Mouse (Mus musculus): ENCODE results near the gene Sun1. TPM values are rescaled to one million over a fixed set of nuclear protein-coding genes. Genes with fewer than 3 reads are reported as not detected.
A peak's percentile ranks its signal among the peaks of the same experiment; 100 is the strongest.

The Sun1 gene
- polyA plus RNA-seq, 1 experiment from 2014 or later, result 62.8 TPM

GRCm38 (mm10) chr5:139183131-139183530 is 17.3 kb upstream of the Sun1 start:
- Histone ChIP-seq H3K4me2 (replicated peaks; ENCODE audit: low read depth, low read length) (no peak overlapping the region), H3K9me3 (ENCODE audit: low read length) (no peaks in the 10 kb centered on the region), H3K4me1 (ENCODE audit: insufficient read depth, low read length) (no peaks in the 10 kb centered on the region), H3K27ac (ENCODE audit: low read length) (no peak overlapping the region), H3K27me3 (ENCODE audit: insufficient read depth, low read length) (no peaks in the 10 kb centered on the region), H3K9ac (replicated peaks; ENCODE audit: low read length) (no peak overlapping the region), H3K4me3 (ENCODE audit: low read length) (no peak overlapping the region), H3K36me3 (ENCODE audit: insufficient read depth, low read length) (peaks cover 48% of the 10 kb centered on the region)
- 80% methylated on average over 2 of the region's 2 CpGs for WGBS
- no peak for ATAC-seq (ENCODE audit: low FRiP score, low TSS enrichment)

GRCm38 (mm10) chr5:139183601-139184000 is 16.8 kb upstream of the Sun1 start:
- no peak overlapping the region for H3K4me2 ChIP-seq (replicated peaks; ENCODE audit: low read depth, low read length)
- no peak overlapping the region for H3K27ac ChIP-seq (ENCODE audit: low read length)
- 88% methylated on average over 9 of the region's 9 CpGs for WGBS
- no peak overlapping the region for H3K9ac ChIP-seq (replicated peaks; ENCODE audit: low read length)
- ATAC-seq (ENCODE audit: low FRiP score, low TSS enrichment), result no peak
- no peaks in the 10 kb centered on the region for H3K4me1 ChIP-seq (ENCODE audit: insufficient read depth, low read length)
- no peak overlapping the region for H3K4me3 ChIP-seq (ENCODE audit: low read length)
- peaks cover 48% of the 10 kb centered on the region for H3K36me3 ChIP-seq (ENCODE audit: insufficient read depth, low read length)
- H3K27me3 ChIP-seq (ENCODE audit: insufficient read depth, low read length), result no peaks in the 10 kb centered on the region
- H3K9me3 ChIP-seq (ENCODE audit: low read length), result no peaks in the 10 kb centered on the region

GRCm38 (mm10) chr5:139184897-139185296 is 15.5 kb upstream of the Sun1 start:
- no peak overlapping the region for H3K4me2 ChIP-seq (replicated peaks; ENCODE audit: low read depth, low read length)
- no peak overlapping the region for H3K4me3 ChIP-seq (ENCODE audit: low read length)
- 79% methylated on average over 4 of the region's 4 CpGs for WGBS
- no peaks in the 10 kb centered on the region for H3K27me3 ChIP-seq (ENCODE audit: insufficient read depth, low read length)
- H3K9ac ChIP-seq (replicated peaks; ENCODE audit: low read length), result no peak overlapping the region
- peaks cover 48% of the 10 kb centered on the region for H3K36me3 ChIP-seq (ENCODE audit: insufficient read depth, low read length)
- no peak for ATAC-seq (ENCODE audit: low FRiP score, low TSS enrichment)
- no peaks in the 10 kb centered on the region for H3K4me1 ChIP-seq (ENCODE audit: insufficient read depth, low read length)
- H3K27ac ChIP-seq (ENCODE audit: low read length), result no peak overlapping the region
- no peaks in the 10 kb centered on the region for H3K9me3 ChIP-seq (ENCODE audit: low read length)

GRCm38 (mm10) chr5:139189726-139190125 is 10.7 kb upstream of the Sun1 start:
- H3K27ac ChIP-seq (ENCODE audit: low read length), result no peak overlapping the region
- H3K4me3 ChIP-seq (ENCODE audit: low read length), result no peak overlapping the region
- no peak for ATAC-seq (ENCODE audit: low FRiP score, low TSS enrichment)
- H3K27me3 ChIP-seq (ENCODE audit: insufficient read depth, low read length), result no peaks in the 10 kb centered on the region
- no peak overlapping the region for H3K9ac ChIP-seq (replicated peaks; ENCODE audit: low read length)
- H3K4me2 ChIP-seq (replicated peaks; ENCODE audit: low read depth, low read length), result no peak overlapping the region
- 93% methylated on average over 5 of the region's 5 CpGs for WGBS
- no peaks in the 10 kb centered on the region for H3K4me1 ChIP-seq (ENCODE audit: insufficient read depth, low read length)
- peaks cover 19% of the 10 kb centered on the region; the same call in 1 of the 2 replicates for H3K36me3 ChIP-seq (ENCODE audit: insufficient read depth, low read length)
- H3K9me3 ChIP-seq (ENCODE audit: low read length), result no peaks in the 10 kb centered on the region

- Histone ChIP-seq H3K27ac (ENCODE audit: low read length) (no peak overlapping the region), H3K4me2 (replicated peaks; ENCODE audit: low read depth, low read length) (no peak overlapping the region), H3K9me3 (ENCODE audit: low read length) (no peaks in the 10 kb centered on the region), H3K4me1 (ENCODE audit: insufficient read depth, low read length) (no peaks in the 10 kb centered on the region), H3K9ac (replicated peaks; ENCODE audit: low read length) (no peak overlapping the region), H3K36me3 (ENCODE audit: insufficient read depth, low read length) (peaks cover 9% of the 10 kb centered on the region; the same call in 1 of the 2 replicates), H3K4me3 (ENCODE audit: low read length) (no peak overlapping the region), H3K27me3 (ENCODE audit: insufficient read depth, low read length) (no peaks in the 10 kb centered on the region)
- ATAC-seq (ENCODE audit: low FRiP score, low TSS enrichment), result no peak
- WGBS, result 67% methylated on average over 5 of the region's 5 CpGs
Measured at GRCm38 (mm10) chr5:139190958-139191357, 9.5 kb upstream of the Sun1 start.

- 0 out of 2 replicates have a peak overlapping the region, but pooled peaks have one; percentile 10 for H3K9ac ChIP-seq (replicated peaks; ENCODE audit: low read length)
- no peak for ATAC-seq (ENCODE audit: low FRiP score, low TSS enrichment)
- H3K27ac ChIP-seq (ENCODE audit: low read length), result no peak overlapping the region
- no peaks in the 10 kb centered on the region for H3K9me3 ChIP-seq (ENCODE audit: low read length)
- no peaks in the 10 kb centered on the region for H3K27me3 ChIP-seq (ENCODE audit: insufficient read depth, low read length)
- WGBS, result 91% methylated on average over 3 of the region's 3 CpGs
- H3K36me3 ChIP-seq (ENCODE audit: insufficient read depth, low read length), result no peaks in the 10 kb centered on the region
- H3K4me1 ChIP-seq (ENCODE audit: insufficient read depth, low read length), result peaks cover 20% of the 10 kb centered on the region
- no peak overlapping the region for H3K4me2 ChIP-seq (replicated peaks; ENCODE audit: low read depth, low read length)
- H3K4me3 ChIP-seq (ENCODE audit: low read length), result no peak overlapping the region
Measured at GRCm38 (mm10) chr5:139198779-139199178, 1.7 kb upstream of the Sun1 start.

GRCm38 (mm10) chr5:139199636-139199994 is 822 bp upstream of the Sun1 start:
- 40% methylated on average over 2 of the region's 2 CpGs for WGBS
- H3K9ac ChIP-seq (replicated peaks; ENCODE audit: low read length), result peak overlapping the region; percentile 63
- peak overlapping the region; percentile 91 for H3K4me3 ChIP-seq (ENCODE audit: low read length)
- H3K27me3 ChIP-seq (ENCODE audit: insufficient read depth, low read length), result no peaks in the 10 kb centered on the region
- peaks cover 20% of the 10 kb centered on the region for H3K4me1 ChIP-seq (ENCODE audit: insufficient read depth, low read length)
- no peaks in the 10 kb centered on the region for H3K36me3 ChIP-seq (ENCODE audit: insufficient read depth, low read length)
- H3K9me3 ChIP-seq (ENCODE audit: low read length), result no peaks in the 10 kb centered on the region
- peak overlapping the region; percentile 65 for H3K4me2 ChIP-seq (replicated peaks; ENCODE audit: low read depth, low read length)
- ATAC-seq (ENCODE audit: low FRiP score, low TSS enrichment), result no peak
- peak overlapping the region; percentile 69 for H3K27ac ChIP-seq (ENCODE audit: low read length)

- Histone ChIP-seq H3K4me2 (replicated peaks; ENCODE audit: low read depth, low read length) (peak overlapping the region; percentile 91), H3K27ac (ENCODE audit: low read length) (peak overlapping the region; percentile 59; the same call in 1 of the 2 replicates), H3K4me3 (ENCODE audit: low read length) (peak overlapping the region; percentile 91), H3K9me3 (ENCODE audit: low read length) (no peaks in the 10 kb centered on the region), H3K27me3 (ENCODE audit: insufficient read depth, low read length) (no peaks in the 10 kb centered on the region), H3K4me1 (ENCODE audit: insufficient read depth, low read length) (peaks cover 20% of the 10 kb centered on the region), H3K9ac (replicated peaks; ENCODE audit: low read length) (peak overlapping the region; percentile 89), H3K36me3 (ENCODE audit: insufficient read depth, low read length) (no peaks in the 10 kb centered on the region)
- peak; percentile 10 for ATAC-seq (ENCODE audit: low FRiP score, low TSS enrichment)
- under 1% methylated on average over 42 of the region's 57 CpGs for WGBS
Measured at GRCm38 (mm10) chr5:139200770-139201569, 533 bp downstream of the Sun1 start.

- Histone ChIP-seq H3K4me1 (ENCODE audit: insufficient read depth, low read length) (peaks cover 20% of the 10 kb centered on the region), H3K27me3 (ENCODE audit: insufficient read depth, low read length) (no peaks in the 10 kb centered on the region), H3K9me3 (ENCODE audit: low read length) (no peaks in the 10 kb centered on the region), H3K9ac (replicated peaks; ENCODE audit: low read length) (no peak overlapping the region; the same call in 1 of the 2 replicates), H3K4me2 (replicated peaks; ENCODE audit: low read depth, low read length) (peak overlapping the region; percentile 91), H3K4me3 (ENCODE audit: low read length) (peak overlapping the region; percentile 91), H3K36me3 (ENCODE audit: insufficient read depth, low read length) (no peaks in the 10 kb centered on the region), H3K27ac (ENCODE audit: low read length) (no peak overlapping the region)
- no peak for ATAC-seq (ENCODE audit: low FRiP score, low TSS enrichment)
- WGBS, result 51% methylated on average over 11 of the region's 11 CpGs
Measured at GRCm38 (mm10) chr5:139202127-139202526, 1.7 kb downstream of the Sun1 start.

GRCm38 (mm10) chr5:139203312-139203711 is 2.9 kb downstream of the Sun1 start:
- peaks cover 20% of the 10 kb centered on the region for H3K4me1 ChIP-seq (ENCODE audit: insufficient read depth, low read length)
- no peaks in the 10 kb centered on the region for H3K9me3 ChIP-seq (ENCODE audit: low read length)
- H3K9ac ChIP-seq (replicated peaks; ENCODE audit: low read length), result no peak overlapping the region
- WGBS, result 82% methylated on average over 5 of the region's 5 CpGs
- no peaks in the 10 kb centered on the region for H3K27me3 ChIP-seq (ENCODE audit: insufficient read depth, low read length)
- H3K36me3 ChIP-seq (ENCODE audit: insufficient read depth, low read length), result no peaks in the 10 kb centered on the region
- no peak for ATAC-seq (ENCODE audit: low FRiP score, low TSS enrichment)
- H3K4me3 ChIP-seq (ENCODE audit: low read length), result no peak overlapping the region
- no peak overlapping the region for H3K27ac ChIP-seq (ENCODE audit: low read length)
- no peak overlapping the region for H3K4me2 ChIP-seq (replicated peaks; ENCODE audit: low read depth, low read length)
